Mouse (Mus musculus) lung, embryonic 16.5 days (tissue): ENCODE results near the gene Slc46a1. TPM values are rescaled to one million over a fixed set of nuclear protein-coding genes. Genes with fewer than 3 reads are reported as not detected.

ENCODE experiments used
- ATAC-seq: fragments of 200-750 bp; cut with Nextera tagmentation; 2 replicates; pipeline ENCODE4 v1.8.0; 2017; ENCODE audit warnings: low read depth, mild to moderate bottlenecking, moderate library complexity
- H3K27ac ChIP-seq: fragments of 300-500 bp; sonication (generic); 2 replicates; pipeline ENCODE4 v1.5.1; 2014; ENCODE audit warnings: mild to moderate bottlenecking, control low read depth, low read length
- H3K27me3 ChIP-seq: fragments of 300-500 bp; sonication (generic); 2 replicates; pipeline ENCODE4 v1.6.1; 2014; ENCODE audit warnings: low read depth, low read length, mixed read lengths; ENCODE audit not compliant: control insufficient read depth, insufficient read depth
- H3K36me3 ChIP-seq: fragments of 300-500 bp; sonication (generic); 2 replicates; pipeline ENCODE4 v1.6.1; 2014; ENCODE audit warnings: low read length; ENCODE audit not compliant: control insufficient read depth, insufficient read depth
- H3K4me1 ChIP-seq: fragments of 300-500 bp; sonication (generic); replicated peaks from 2 replicates; pipeline ENCODE4 v1.6.1; 2014; ENCODE audit warnings: low read length, mixed read lengths; ENCODE audit not compliant: control insufficient read depth, insufficient read depth
- H3K4me2 ChIP-seq: fragments of 300-500 bp; sonication (generic); 2 replicates; pipeline ENCODE4 v1.6.1; 2014; ENCODE audit warnings: low read depth, low read length, control low read depth
- H3K4me3 ChIP-seq: fragments of 300-500 bp; sonication (generic); 2 replicates; pipeline ENCODE4 v1.5.1; 2014; ENCODE audit warnings: mild to moderate bottlenecking, low read length, control low read depth
- H3K9ac ChIP-seq: fragments of 300-500 bp; sonication (generic); 2 replicates; pipeline ENCODE4 v1.6.1; 2014; ENCODE audit warnings: low read length, control low read depth
- H3K9me3 ChIP-seq: fragments of 300-500 bp; sonication (generic); 2 replicates; pipeline ENCODE4 v1.6.1; 2016; ENCODE audit warnings: low read length; ENCODE audit not compliant: control insufficient read depth
- WGBS: fragments of 180-500 bp; shearing (Covaris S2); extraction: QIAGEN DNeasy Blood & Tissue Kit; methylation state at CpG from one replicate; pipeline ENCODE4 v1.1.7; 2014; 5-methylcytosine and 5-hydroxymethylcytosine counted together
- polyA plus RNA-seq: library from polyadenylated mRNA; unstranded; fragments of >200 nt; fragmentation: Nextera tagmentation; extraction: Ambion mirVana; gene quantifications from 2 replicates; pipeline ENCODE4 v1.2.1, GENCODE M21; 2015

Slc46a1 gene
- polyA plus RNA-seq: 12.2 TPM in 2 replicates

DNA sequence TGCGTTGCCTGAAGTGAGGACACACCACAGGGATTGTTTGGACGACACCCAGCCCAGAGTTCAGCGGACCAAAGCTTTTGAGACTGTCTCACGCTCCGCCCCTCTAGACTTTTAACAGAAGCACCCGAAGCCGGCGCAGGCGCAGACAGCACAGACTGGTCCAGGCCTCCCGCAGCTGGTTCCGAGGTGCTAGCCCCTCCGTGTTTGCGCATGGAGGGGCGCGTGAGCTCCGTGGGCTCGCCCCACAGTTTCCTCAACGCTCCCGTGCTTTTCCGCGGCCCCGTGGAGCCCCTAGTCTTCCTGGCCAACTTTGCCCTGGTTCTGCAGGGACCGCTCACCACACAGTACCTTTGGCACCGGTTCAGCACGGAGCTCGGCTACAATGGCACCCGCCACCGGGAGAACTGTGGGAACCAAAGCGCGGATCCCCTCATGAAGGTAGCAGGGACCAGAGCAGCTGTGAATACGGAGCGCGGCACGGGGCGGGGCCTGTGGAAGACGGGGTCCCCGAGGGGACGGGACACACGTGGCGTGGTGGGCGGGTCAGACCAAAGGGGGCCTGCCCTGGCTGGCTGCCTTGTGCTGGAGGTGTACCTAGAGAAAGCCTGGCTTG lies at the start of gene Slc46a1:
Gene Slc46a1 (plus strand): TSS at position 130 of the 613 bp plus-strand sequence.
- peak; percentile 97 for ATAC-seq
- WGBS: under 1% methylated on average over 41 of the region's 41 CpGs
- H3K27me3 ChIP-seq: no peaks in the 10 kb centered on the region
- H3K9me3 ChIP-seq: no peaks in the 10 kb centered on the region
- peaks cover 11% of the 10 kb centered on the region for H3K4me1 ChIP-seq
- H3K4me3 ChIP-seq: peak within 1 kb of the TSS; percentile 70
- H3K27ac ChIP-seq: peak within 1 kb of the TSS; percentile 90
- H3K36me3 ChIP-seq: no peaks in the 10 kb centered on the region
- H3K4me2 ChIP-seq: peak within 1 kb of the TSS; percentile 73
- H3K9ac ChIP-seq: peak within 1 kb of the TSS; percentile 80

DNA sequence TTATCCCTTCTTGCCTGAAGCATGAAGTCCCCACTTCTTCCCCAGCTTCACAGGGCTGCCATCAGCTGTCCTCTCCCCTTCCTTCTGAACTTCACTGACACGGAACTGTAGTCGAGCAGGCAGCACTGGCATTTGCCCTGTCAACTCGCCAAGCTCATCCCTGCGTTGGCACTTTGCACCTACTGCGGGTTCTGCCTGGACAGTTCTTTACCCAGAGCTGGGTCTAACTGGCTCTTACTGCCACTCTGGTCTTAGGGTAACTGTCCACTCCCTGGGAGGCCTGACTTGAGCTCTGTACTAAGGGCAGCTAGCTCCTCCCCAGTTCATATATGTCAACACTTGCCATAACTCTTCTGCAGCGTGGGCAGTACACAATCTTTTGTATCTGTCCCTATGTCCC lies 48.6 kb upstream of the Slc46a1 start:
- Histone ChIP-seq H3K4me3 (no peak overlapping the region), H3K4me2 (no peak overlapping the region), H3K4me1 (no peaks in the 10 kb centered on the region), H3K9me3 (no peaks in the 10 kb centered on the region), H3K36me3 (no peaks in the 10 kb centered on the region), H3K9ac (no peak overlapping the region), H3K27ac (no peak overlapping the region), H3K27me3 (peaks cover 2% of the 10 kb centered on the region; the same call in 1 of the 2 replicates)
- 70% methylated on average over 6 of the region's 6 CpGs for WGBS
- no peak for ATAC-seq

DNA sequence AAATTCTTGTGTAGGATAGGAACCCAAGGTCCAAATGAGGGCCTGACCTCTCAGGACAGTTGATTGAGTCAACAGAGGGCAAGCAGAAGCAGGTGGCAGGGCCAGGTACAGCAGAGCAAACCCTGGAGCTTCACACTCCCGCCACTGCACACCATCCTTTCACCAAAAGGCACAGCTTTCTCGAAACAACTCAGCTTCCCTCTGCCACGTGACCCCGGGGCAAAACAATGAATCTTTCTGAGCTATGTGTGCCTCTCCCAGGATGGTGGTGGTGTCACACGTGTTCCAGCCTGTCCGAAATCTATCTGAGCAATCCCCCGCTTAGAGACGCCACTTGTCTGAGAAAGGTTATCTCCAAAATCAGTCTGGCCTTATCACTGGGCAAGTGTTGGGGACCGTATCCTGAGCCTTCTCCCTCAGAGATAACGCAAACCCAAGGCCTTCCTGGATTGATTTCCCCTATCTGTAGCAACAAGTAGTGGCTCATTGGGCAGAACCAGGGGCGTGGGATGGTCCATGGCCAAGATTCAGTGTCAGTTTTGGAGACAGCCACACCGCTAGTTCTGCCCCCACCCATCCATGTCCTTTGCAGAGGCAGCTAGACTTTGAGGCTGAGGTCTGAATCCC lies 45.1 kb upstream of the Slc46a1 start:
- no peaks in the 10 kb centered on the region for H3K9me3 ChIP-seq
- peaks cover 2% of the 10 kb centered on the region; the same call in 1 of the 2 replicates for H3K27me3 ChIP-seq
- WGBS: 40% methylated on average over 12 of the region's 12 CpGs
- H3K4me1 ChIP-seq: no peaks in the 10 kb centered on the region
- no peaks in the 10 kb centered on the region for H3K36me3 ChIP-seq
- no peak overlapping the region for H3K9ac ChIP-seq
- ATAC-seq: no peak
- no peak overlapping the region for H3K4me2 ChIP-seq
- H3K27ac ChIP-seq: no peak overlapping the region
- no peak overlapping the region for H3K4me3 ChIP-seq

DNA sequence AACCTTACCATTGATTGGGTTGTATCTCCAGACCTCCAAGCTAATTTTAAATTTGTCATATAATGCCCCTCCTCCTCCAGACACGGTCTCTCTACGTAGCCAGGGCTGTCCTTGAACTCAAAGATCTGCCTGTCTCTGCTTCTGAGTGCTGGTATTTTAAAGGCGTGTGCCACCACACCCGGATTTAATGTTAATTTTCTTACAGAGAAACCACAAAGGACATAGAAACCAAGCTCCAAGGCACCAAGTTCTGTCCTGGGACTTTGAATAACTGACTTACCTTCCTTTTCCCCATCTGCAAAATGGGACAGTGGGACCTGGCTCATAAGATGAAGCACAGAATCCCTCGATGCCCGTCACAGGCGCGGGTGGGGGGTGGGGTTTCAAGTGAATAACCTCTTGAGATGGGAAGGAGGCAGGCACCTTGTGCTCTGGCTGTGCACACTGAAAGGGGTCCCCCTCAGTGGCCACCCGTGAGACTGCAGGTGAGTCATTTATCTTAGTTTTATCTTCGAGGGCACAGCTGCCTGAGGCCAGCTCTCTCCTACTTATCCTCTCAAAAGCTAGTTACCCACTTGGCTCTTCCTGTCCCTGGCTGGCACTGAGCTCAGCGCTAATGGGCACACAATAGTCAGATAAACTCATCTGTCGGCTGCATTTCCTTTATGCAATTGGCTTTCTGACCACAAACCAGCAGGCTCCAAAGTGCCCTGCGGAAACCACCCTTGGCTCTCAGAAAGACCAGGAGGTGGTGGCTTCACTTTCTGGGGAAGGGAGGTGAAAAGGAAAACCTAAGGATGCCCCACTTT lies 44.1 kb upstream of the Slc46a1 start:
- Histone ChIP-seq H3K27me3 (peaks cover 2% of the 10 kb centered on the region; the same call in 1 of the 2 replicates), H3K27ac (no peak overlapping the region), H3K36me3 (no peaks in the 10 kb centered on the region), H3K9ac (no peak overlapping the region), H3K4me3 (no peak overlapping the region), H3K4me1 (no peaks in the 10 kb centered on the region), H3K9me3 (no peaks in the 10 kb centered on the region), H3K4me2 (no peak overlapping the region)
- peak; percentile 35 for ATAC-seq
- WGBS: 48% methylated on average over 13 of the region's 13 CpGs

DNA sequence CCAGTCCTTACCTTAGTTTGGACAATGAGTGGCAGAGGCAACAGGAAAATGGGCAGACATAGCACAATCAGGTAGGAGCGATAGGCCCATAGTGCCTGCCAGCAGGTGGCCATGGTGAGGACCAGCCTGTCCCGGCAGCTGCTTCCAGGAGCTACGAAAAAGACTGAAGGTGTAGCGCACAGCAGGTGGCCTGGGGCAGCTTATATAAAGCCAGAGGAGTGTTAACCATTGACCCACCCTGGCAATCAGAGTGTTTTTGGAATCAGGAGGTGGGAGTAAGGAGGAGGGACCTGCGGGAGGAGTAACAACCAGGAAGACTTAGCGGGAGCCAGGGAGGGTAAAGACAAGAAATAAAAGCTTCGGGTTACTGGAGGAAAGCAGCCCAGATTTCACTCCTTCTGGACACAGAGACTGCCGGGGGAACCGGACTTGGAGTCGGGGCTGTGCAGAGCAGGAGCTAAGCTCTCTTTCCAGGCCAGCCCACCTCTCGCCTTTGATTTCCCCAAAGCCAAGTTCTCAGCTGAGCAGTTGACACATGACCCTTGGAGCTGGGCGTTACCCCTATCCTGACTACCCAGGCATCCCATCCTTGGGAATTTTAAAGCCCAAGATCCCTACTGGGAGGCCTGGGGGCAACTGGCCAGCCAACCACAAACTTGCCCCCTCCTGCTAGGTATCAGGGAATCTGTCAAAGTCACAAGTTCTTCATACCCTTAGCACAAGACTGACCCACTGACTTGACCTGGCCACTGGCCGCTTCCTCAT lies 43.3 kb upstream of the Slc46a1 start, which contains the start of gene Slc13a2:
Gene Slc13a2 (minus strand): TSS at position 163 of the 765 bp plus-strand sequence.
- no peak within 1 kb of the TSS for H3K27ac ChIP-seq

DNA sequence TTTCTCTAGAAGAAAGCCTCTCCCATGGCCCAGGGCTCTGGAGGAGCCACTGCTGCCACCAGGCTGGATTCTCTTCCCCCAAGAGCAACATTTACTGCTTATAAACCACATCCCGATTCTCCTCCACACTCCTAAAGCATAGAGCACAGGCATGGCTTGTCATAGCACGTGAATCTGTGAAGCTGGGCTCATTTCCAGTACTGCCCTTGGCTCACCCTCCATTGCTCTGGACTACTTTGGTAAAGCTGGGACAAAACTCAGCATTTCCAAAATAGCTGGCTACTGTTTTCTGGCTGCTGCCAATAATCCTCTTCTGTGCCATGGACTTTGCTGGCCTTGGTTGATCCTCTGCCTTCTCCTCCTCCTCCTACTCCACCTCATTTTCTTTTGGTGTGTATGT lies 41.1 kb upstream of the Slc46a1 start:
- Histone ChIP-seq H3K9ac (no peak overlapping the region), H3K9me3 (no peaks in the 10 kb centered on the region), H3K4me2 (no peak overlapping the region), H3K4me3 (no peak overlapping the region), H3K36me3 (no peaks in the 10 kb centered on the region), H3K27ac (no peak overlapping the region), H3K4me1 (no peaks in the 10 kb centered on the region), H3K27me3 (0 out of 2 replicates have a peak, but pooled peaks cover 2% of the 10 kb centered on the region)
- ATAC-seq: no peak
- 37% methylated on average over 2 of the region's 2 CpGs for WGBS

More for the DNA sequence above, 43.3 kb upstream of the Slc46a1 start, which contains the start of gene Slc13a2:
- no peak within 1 kb of the TSS for H3K9ac ChIP-seq
- H3K36me3 ChIP-seq: no peaks in the 10 kb centered on the region
- no peaks in the 10 kb centered on the region for H3K9me3 ChIP-seq
- H3K4me2 ChIP-seq: no peak within 1 kb of the TSS
- no peaks in the 10 kb centered on the region for H3K4me1 ChIP-seq
- no peak for ATAC-seq
- H3K27me3 ChIP-seq: 0 out of 2 replicates have a peak, but pooled peaks cover 2% of the 10 kb centered on the region
- H3K4me3 ChIP-seq: no peak within 1 kb of the TSS
- WGBS: 20% methylated on average over 13 of the region's 13 CpGs

DNA sequence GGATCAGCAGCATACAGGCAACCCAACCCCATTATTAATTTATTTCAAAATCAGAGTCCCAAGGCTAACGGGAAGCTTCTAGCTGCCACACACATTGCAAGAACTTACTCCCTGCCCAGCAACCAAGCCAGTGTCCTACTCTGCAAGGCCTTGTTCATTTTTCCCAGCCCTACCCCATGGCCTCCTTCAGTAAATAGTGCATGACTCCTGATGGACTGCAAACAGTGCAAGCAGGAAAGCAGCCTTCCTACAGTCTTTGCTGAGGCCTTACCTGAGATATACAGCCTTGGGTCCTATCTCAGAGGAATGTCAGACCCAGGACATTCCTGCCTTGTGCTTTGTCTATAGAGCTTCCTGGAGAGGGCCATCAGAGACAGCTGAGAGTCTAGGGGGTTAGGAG lies 39.9 kb upstream of the Slc46a1 start:
- ATAC-seq: no peak
- Histone ChIP-seq H3K4me1 (no peaks in the 10 kb centered on the region), H3K4me3 (no peak overlapping the region), H3K9ac (no peak overlapping the region), H3K4me2 (no peak overlapping the region), H3K36me3 (no peaks in the 10 kb centered on the region), H3K27me3 (no peaks in the 10 kb centered on the region), H3K27ac (no peak overlapping the region), H3K9me3 (no peaks in the 10 kb centered on the region)
- WGBS: 72% methylated on average over 1 of the region's 1 CpGs

DNA sequence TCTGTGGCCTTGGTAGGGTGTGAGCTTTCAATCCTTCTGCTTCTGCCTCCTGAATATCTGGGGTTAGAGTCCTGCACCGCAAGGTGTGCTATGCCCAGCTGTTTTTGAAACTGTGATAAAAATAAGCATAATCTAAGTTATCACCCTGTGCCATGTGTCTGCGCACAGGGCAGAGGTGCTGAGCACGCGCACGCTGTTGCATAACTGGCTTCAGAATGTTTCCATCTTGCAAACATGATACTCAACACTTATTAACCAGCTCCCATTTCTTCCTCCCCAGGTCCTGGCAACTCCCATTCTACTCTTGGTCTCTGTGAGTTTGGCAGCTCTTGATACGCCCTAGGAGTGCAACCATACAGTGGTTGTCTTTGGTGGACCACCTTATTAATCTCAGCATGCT lies 37.8 kb upstream of the Slc46a1 start:
- no peak overlapping the region for H3K4me2 ChIP-seq
- H3K36me3 ChIP-seq: no peaks in the 10 kb centered on the region
- WGBS: 89% methylated on average over 6 of the region's 6 CpGs
- no peaks in the 10 kb centered on the region for H3K9me3 ChIP-seq
- no peaks in the 10 kb centered on the region for H3K4me1 ChIP-seq
- ATAC-seq: no peak
- H3K9ac ChIP-seq: no peak overlapping the region
- H3K27ac ChIP-seq: no peak overlapping the region
- H3K27me3 ChIP-seq: no peaks in the 10 kb centered on the region
- no peak overlapping the region for H3K4me3 ChIP-seq
